Mouse (Mus musculus) bone marrow, adult 2 months (tissue): ENCODE data around the gene Paics.

Experiments used
- CTCF ChIP-seq: fragments of 200-500 bp; IDR thresholded peaks from 2 replicates; pipeline ENCODE4 v1.5.1; 2011; ENCODE audit warnings: low read length, control low read depth; ENCODE audit not compliant: control insufficient read depth, insufficient read depth
- POLR2A ChIP-seq: fragments of 200-500 bp; IDR thresholded peaks from 2 replicates; pipeline ENCODE4 v1.6.1; 2011; ENCODE audit warnings: low read depth, mild to moderate bottlenecking, control low read depth, low read length, borderline replicate concordance; ENCODE audit not compliant: control insufficient read depth

GRCm38 (mm10) chr5:76945678-76946033, 5.5 kb upstream of the Paics start:
- TF ChIP-seq POLR2A (no peak), CTCF (no peak)
